Mouse (Mus musculus) bone marrow, adult 2 months (tissue): Measurements from ENCODE around the gene Atp2a2.
A peak's percentile ranks its signal among the peaks of the same experiment; 100 is the strongest.

Experiments used
- CTCF ChIP-seq: fragments of 200-500 bp; IDR thresholded peaks from 2 replicates; pipeline ENCODE4 v1.5.1; 2011; ENCODE audit warnings: low read length, control low read depth; ENCODE audit not compliant: control insufficient read depth, insufficient read depth
- POLR2A ChIP-seq: fragments of 200-500 bp; IDR thresholded peaks from 2 replicates; pipeline ENCODE4 v1.6.1; 2011; ENCODE audit warnings: low read depth, mild to moderate bottlenecking, control low read depth, low read length, borderline replicate concordance; ENCODE audit not compliant: control insufficient read depth

DNA sequence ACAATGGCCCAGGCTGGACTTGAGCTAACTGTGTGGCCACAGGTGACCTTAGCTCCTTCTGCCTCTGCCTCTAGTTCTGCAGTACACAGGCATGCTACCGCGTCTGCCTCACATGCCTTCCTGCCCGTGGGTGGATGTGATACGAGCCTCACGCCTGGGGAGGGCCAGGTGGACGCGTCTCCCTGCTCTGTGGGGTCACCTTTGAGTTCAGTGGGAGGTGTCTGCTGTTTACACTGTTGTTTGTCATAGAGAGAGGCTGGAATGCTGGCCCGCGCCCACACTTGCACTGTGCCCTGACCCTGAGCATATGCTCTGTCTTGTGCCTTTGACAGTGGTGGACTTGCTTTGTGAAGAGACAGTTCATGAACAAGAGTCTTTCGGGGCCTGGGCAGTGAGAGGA lies 96.5 kb downstream of the Atp2a2 start:
- TF ChIP-seq CTCF (no peak), POLR2A (0 out of 2 replicates have a peak, but pooled peaks have one; percentile 13)
